Mouse (Mus musculus) small intestine, adult 10 weeks (tissue): ENCODE data around the gene Tcaim. TPM values are rescaled to one million over a fixed set of nuclear protein-coding genes. Genes with fewer than 3 reads are reported as not detected.

Experiments
- polyA plus RNA-seq: library from polyadenylated mRNA; stranded (reverse); fragments of 350-450 nt; fragmentation: Illumina TruSeq; extraction: RNeasy Lipid Tissue Mini Kit (QIAGEN cat#74804); gene quantifications from one replicate; pipeline ENCODE4 v1.2.3, GENCODE M21; 2014; ENCODE audit warnings: low replicate concordance

The Tcaim gene
- 11.8 TPM for polyA plus RNA-seq

GRCm38 (mm10) chr9:122805053-122805844 lies at the start of gene Tcaim:
Gene Tcaim, plus strand, starts transcription at chr9:122805539.

GRCm38 (mm10) chr9:122843760-122844159 lies 38.4 kb downstream of the Tcaim start, which contains the start of gene Gm35549:
Gene Gm35549, minus strand, starts transcription at chr9:122844035.

GRCm38 (mm10) chr9:122865697-122866166 lies 60.4 kb downstream of the Tcaim start, which contains the start of gene Zfp445:
Gene Zfp445, minus strand, starts transcription at chr9:122866006.

GRCm38 (mm10) chr9:122885385-122885784 lies 80.0 kb downstream of the Tcaim start, which contains the start of gene Zkscan7:
Gene Zkscan7, plus strand, starts transcription at chr9:122885685.

Other genes starting within 250 kb of the Tcaim start
- gene Topaz1, start 58.2 kb upstream of the Tcaim start, polyA plus RNA-seq: 0.22 TPM
- not detected for gene Gm35549, start 38.5 kb downstream of the Tcaim start, polyA plus RNA-seq
- 134 TPM for gene Zfp445, start 60.5 kb downstream of the Tcaim start, polyA plus RNA-seq
- 22.1 TPM for gene Zkscan7, start 80.1 kb downstream of the Tcaim start, polyA plus RNA-seq
- 1.8 TPM for gene Zfp105, start 117.5 kb downstream of the Tcaim start, polyA plus RNA-seq
- 160 TPM for gene 1110059G10Rik, start 145.5 kb downstream of the Tcaim start, polyA plus RNA-seq
- gene Kif15, start 145.5 kb downstream of the Tcaim start, polyA plus RNA-seq: 58.2 TPM
- 7.7 TPM for gene Tmem42, start 215.8 kb downstream of the Tcaim start, polyA plus RNA-seq
- gene Tgm4, start 229.2 kb downstream of the Tcaim start, polyA plus RNA-seq: not detected